Mouse (Mus musculus): Measurements from ENCODE around the gene Magi1.
"Not testable (repeated sequence)": the region's sequence is repeated elsewhere in the genome, so short reads cannot be mapped to it uniquely, and the experiment has no call there.

Gene Magi1

GRCm38 (mm10) chr6:94060621-94061213 is 223.0 kb downstream of the Magi1 start:
- no peak for DNase-seq (ENCODE audit: low spot score)

- DNase-seq (ENCODE audit: low spot score) = no peak
Measured at GRCm38 (mm10) chr6:94059090-94059489, 224.6 kb downstream of the Magi1 start.

- peak; percentile 48 for DNase-seq (ENCODE audit: low spot score)
Measured at GRCm38 (mm10) chr6:94053920-94054319, 229.8 kb downstream of the Magi1 start.

GRCm38 (mm10) chr6:94045180-94045579 is 238.5 kb downstream of the Magi1 start:
- no peak for DNase-seq (ENCODE audit: low spot score)

- DNase-seq (ENCODE audit: low spot score) = no peak
Measured at GRCm38 (mm10) chr6:94043461-94043860, 240.3 kb downstream of the Magi1 start.

GRCm38 (mm10) chr6:94040093-94040492 is 243.6 kb downstream of the Magi1 start:
- peak; percentile 10 for DNase-seq (ENCODE audit: low spot score)

- DNase-seq (ENCODE audit: low spot score) = no peak
Measured at GRCm38 (mm10) chr6:94038897-94039296, 244.8 kb downstream of the Magi1 start.

- DNase-seq (ENCODE audit: low spot score) = no peak
Measured at GRCm38 (mm10) chr6:94036554-94036953, 247.2 kb downstream of the Magi1 start.

- no peak for DNase-seq (ENCODE audit: low spot score)
Measured at GRCm38 (mm10) chr6:94026361-94026760, 257.4 kb downstream of the Magi1 start.

- no peak for DNase-seq (ENCODE audit: low spot score)
Measured at GRCm38 (mm10) chr6:94022437-94022836, 261.3 kb downstream of the Magi1 start.

GRCm38 (mm10) chr6:94021239-94021962 is 262.3 kb downstream of the Magi1 start:
- no peak for DNase-seq (ENCODE audit: low spot score)

- no peak for DNase-seq (ENCODE audit: low spot score)
Measured at GRCm38 (mm10) chr6:94020566-94020965, 263.2 kb downstream of the Magi1 start.

- no peak for DNase-seq (ENCODE audit: low spot score)
Measured at GRCm38 (mm10) chr6:94019935-94020334, 263.8 kb downstream of the Magi1 start.

- DNase-seq (ENCODE audit: low spot score) = no peak
Measured at GRCm38 (mm10) chr6:94013761-94014160, 270.0 kb downstream of the Magi1 start.

GRCm38 (mm10) chr6:94011947-94012346 is 271.8 kb downstream of the Magi1 start:
- no peak for DNase-seq (ENCODE audit: low spot score)

- DNase-seq (ENCODE audit: low spot score) = no peak
Measured at GRCm38 (mm10) chr6:94011521-94011920, 272.2 kb downstream of the Magi1 start.

- no peak for DNase-seq (ENCODE audit: low spot score)
Measured at GRCm38 (mm10) chr6:94008577-94008976, 275.1 kb downstream of the Magi1 start.

- DNase-seq (ENCODE audit: low spot score) = not testable (repeated sequence)
Measured at GRCm38 (mm10) chr6:94003586-94003985, 280.1 kb downstream of the Magi1 start.

- DNase-seq (ENCODE audit: low spot score) = no peak
Measured at GRCm38 (mm10) chr6:93996841-93997485, 286.8 kb downstream of the Magi1 start.

- no peak for DNase-seq (ENCODE audit: low spot score)
Measured at GRCm38 (mm10) chr6:93987561-93987960, 296.2 kb downstream of the Magi1 start.

GRCm38 (mm10) chr6:93985111-93985510 is 298.6 kb downstream of the Magi1 start:
- DNase-seq (ENCODE audit: low spot score) = peak; percentile 25

GRCm38 (mm10) chr6:93983551-93983950 is 300.2 kb downstream of the Magi1 start:
- no peak for DNase-seq (ENCODE audit: low spot score)

- peak; percentile 17 for DNase-seq (ENCODE audit: low spot score)
Measured at GRCm38 (mm10) chr6:93981211-93981610, 302.5 kb downstream of the Magi1 start.
